Mouse (Mus musculus): ENCODE results near the gene Vmn2r9. TPM values are rescaled to one million over a fixed set of nuclear protein-coding genes. Genes with fewer than 3 reads are reported as not detected.

Gene Vmn2r9
- not detected in 2 replicates for polyA plus RNA-seq (2012; rRNA removed; ENCODE audit: low replicate concordance)

DNA sequence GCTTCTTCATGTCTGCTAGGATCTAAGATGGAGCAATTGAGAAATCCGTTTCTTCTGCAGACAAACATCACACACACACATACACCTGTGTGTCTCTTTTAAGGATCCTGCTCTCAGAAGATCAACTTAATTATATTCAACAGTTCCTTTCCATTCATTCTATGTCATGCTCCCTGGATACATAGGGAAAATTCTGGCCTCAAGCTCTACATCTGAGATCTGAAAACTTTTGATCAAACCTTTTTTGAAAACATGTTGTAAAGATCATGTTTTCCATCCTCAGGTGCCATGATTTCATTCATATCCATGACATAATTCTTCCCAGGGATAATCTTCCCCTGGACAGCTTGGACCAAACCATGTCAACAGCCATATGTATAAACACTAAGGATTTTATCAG, at the start of gene Vmn2r9:
Gene Vmn2r9 (minus strand): TSS at position 101 of the 400 bp plus-strand sequence.

DNA sequence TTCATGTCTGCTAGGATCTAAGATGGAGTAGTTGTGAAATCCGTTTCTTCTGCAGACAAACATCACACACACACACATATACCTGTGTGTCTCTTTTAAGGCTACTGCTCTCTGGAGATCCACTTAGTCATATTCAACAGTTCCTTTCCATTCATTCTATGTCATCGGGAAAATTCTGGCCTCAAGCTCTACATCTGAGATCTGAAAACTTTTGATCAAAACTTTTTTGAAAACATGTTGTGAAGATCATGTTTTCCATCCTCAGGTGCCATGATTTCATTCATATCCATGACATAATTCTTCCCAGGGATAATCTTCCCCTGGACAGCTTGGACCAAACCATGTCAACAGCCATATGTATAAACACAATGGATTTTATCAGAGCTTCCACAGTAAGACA, 43.7 kb downstream of the Vmn2r9 start, which contains the start of gene Vmn2r8:
Gene Vmn2r8 (minus strand): TSS at position 101 of the 400 bp plus-strand sequence.

DNA sequence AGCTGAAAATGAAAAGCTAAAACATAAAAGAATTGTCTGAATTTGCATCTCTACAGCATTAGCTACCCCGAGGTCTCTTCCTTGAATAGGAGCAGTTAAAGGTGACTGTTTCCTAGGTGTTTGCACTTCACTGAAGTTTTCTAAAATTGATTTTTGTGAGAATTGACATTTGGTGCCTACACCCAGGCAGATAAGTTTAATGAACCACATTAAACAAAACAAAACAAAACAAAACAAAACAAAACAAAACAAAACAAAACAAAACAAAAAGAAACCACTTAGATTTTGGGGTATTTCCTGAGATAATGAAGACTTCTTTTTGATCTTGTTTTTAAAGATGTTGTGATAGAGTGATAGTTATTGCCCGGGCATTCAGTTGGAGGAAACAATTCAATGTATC, 57.1 kb downstream of the Vmn2r9 start, which contains the start of gene Tmed11:
Gene Tmed11 (minus strand): TSS at position 101 of the 400 bp plus-strand sequence.

Other genes with a start within 250 kb of the Vmn2r9 start
- gene Gak, start 222.8 kb downstream of the Vmn2r9 start, polyA plus RNA-seq (2012; rRNA removed; ENCODE audit: low replicate concordance) = 70.0 and 83.4 TPM in 2 replicates
- 65.1 and 66.8 TPM in 2 replicates for gene Tmem175, start 222.8 kb downstream of the Vmn2r9 start, polyA plus RNA-seq (2012; rRNA removed; ENCODE audit: low replicate concordance)
- 25.0 and 37.4 TPM in 2 replicates for gene Idua, start 192.3 kb downstream of the Vmn2r9 start, polyA plus RNA-seq (2012; rRNA removed; ENCODE audit: low replicate concordance)
- gene Dgkq, start 182.9 kb downstream of the Vmn2r9 start, polyA plus RNA-seq (2012; rRNA removed; ENCODE audit: low replicate concordance) = 22.3 and 38.1 TPM in 2 replicates
- gene Slc26a1, start 177.0 kb downstream of the Vmn2r9 start, polyA plus RNA-seq (2012; rRNA removed; ENCODE audit: low replicate concordance) = 0.11 and 1.1 TPM in 2 replicates
- 177 and 427 TPM in 2 replicates for gene Fgfrl1, start 160.2 kb downstream of the Vmn2r9 start, polyA plus RNA-seq (2012; rRNA removed; ENCODE audit: low replicate concordance)
- not detected in 2 replicates for gene Rnf212, start 77.6 kb downstream of the Vmn2r9 start, polyA plus RNA-seq (2012; rRNA removed; ENCODE audit: low replicate concordance)
- gene Tmed11, start 57.2 kb downstream of the Vmn2r9 start, polyA plus RNA-seq (2012; rRNA removed; ENCODE audit: low replicate concordance) = not detected in 2 replicates
- gene Vmn2r8, start 43.8 kb downstream of the Vmn2r9 start, polyA plus RNA-seq (2012; rRNA removed; ENCODE audit: low replicate concordance) = not detected in 2 replicates
- not detected in 2 replicates for gene Vmn2r10, start 153.9 kb upstream of the Vmn2r9 start, polyA plus RNA-seq (2012; rRNA removed; ENCODE audit: low replicate concordance)
- not detected in 2 replicates for gene Vmn2r11, start 207.0 kb upstream of the Vmn2r9 start, polyA plus RNA-seq (2012; rRNA removed; ENCODE audit: low replicate concordance)
- not detected in 2 replicates for gene Vmn2r12, start 245.3 kb upstream of the Vmn2r9 start, polyA plus RNA-seq (2012; rRNA removed; ENCODE audit: low replicate concordance)

Data from subcutaneous adipose tissue, adult 2 months (tissue).